Mouse (Mus musculus) heart, adult 2 months (tissue): ENCODE data around the gene Ciita.

Source experiments
- CTCF ChIP-seq: fragments of 200-600 bp; IDR thresholded peaks from 2 replicates; pipeline ENCODE4 v1.8.1; 2022; ENCODE audit warnings: antibody characterized with exemption, mild to moderate bottlenecking, moderate library complexity
- EP300 ChIP-seq: fragments of 200-500 bp; IDR thresholded peaks from 2 replicates; pipeline ENCODE4 v1.6.1; 2011; ENCODE audit warnings: low read depth, low read length, control low read depth; ENCODE audit not compliant: insufficient read depth
- POLR2A ChIP-seq: fragments of 200-500 bp; IDR thresholded peaks from 2 replicates; pipeline ENCODE4 v1.6.1; 2011; ENCODE audit warnings: mild to moderate bottlenecking, low read depth, low read length, control low read depth; ENCODE audit not compliant: insufficient read depth

GRCm38 (mm10) chr16:10461178-10461577 is 18.7 kb upstream of the Ciita start:
- no peak for TF ChIP-seq POLR2A
- TF ChIP-seq CTCF: no peak
- TF ChIP-seq EP300: no peak
